Mouse (Mus musculus) E14TG2a.4 (cell line): ENCODE measurements at regions not wholly inside any gene's neighbourhood (a gene's known extent, or its start where the extent isn't known, plus 50 kb on each side); places are given as distances from the start of the nearest gene placed in this dataset.
A peak's percentile ranks its signal among the peaks of the same experiment; 100 is the strongest.
"Not testable (repeated sequence)": the region's sequence is repeated elsewhere in the genome, so short reads cannot be mapped to it uniquely, and the experiment has no call there.

Experiments used
- H3K27me3 ChIP-seq: 2 replicates; pipeline ENCODE4 v1.6.1; 2014; ENCODE audit warnings: low read length, control low read depth; ENCODE audit not compliant: insufficient read depth
- H3K36me3 ChIP-seq: 2 replicates; pipeline ENCODE4 v1.6.1; 2014; ENCODE audit warnings: low read length, control low read depth; ENCODE audit not compliant: insufficient read depth
- H3K4me1 ChIP-seq: replicated peaks from 2 replicates; pipeline ENCODE4 v1.6.1; 2014; ENCODE audit warnings: low read depth, low read length, control low read depth
- H3K4me3 ChIP-seq: replicated peaks from 2 replicates; pipeline ENCODE4 v1.5.1; 2014; ENCODE audit warnings: mild to moderate bottlenecking, low read length
- H3K9me3 ChIP-seq: 2 replicates; pipeline ENCODE4 v1.6.1; 2014; ENCODE audit warnings: low read length, control low read depth
- CTCF ChIP-seq: conservative IDR thresholded peaks from 2 replicates; pipeline ENCODE4 v1.5.1; 2014; ENCODE audit warnings: low read length
- NANOG ChIP-seq: IDR thresholded peaks from 2 replicates; pipeline ENCODE4 v1.6.1; 2014; ENCODE audit warnings: borderline replicate concordance, low read length, mixed read lengths
- POU5F1 ChIP-seq: IDR thresholded peaks from 2 replicates; pipeline ENCODE4 v1.6.1; 2014; ENCODE audit warnings: low read length, borderline replicate concordance

DNA sequence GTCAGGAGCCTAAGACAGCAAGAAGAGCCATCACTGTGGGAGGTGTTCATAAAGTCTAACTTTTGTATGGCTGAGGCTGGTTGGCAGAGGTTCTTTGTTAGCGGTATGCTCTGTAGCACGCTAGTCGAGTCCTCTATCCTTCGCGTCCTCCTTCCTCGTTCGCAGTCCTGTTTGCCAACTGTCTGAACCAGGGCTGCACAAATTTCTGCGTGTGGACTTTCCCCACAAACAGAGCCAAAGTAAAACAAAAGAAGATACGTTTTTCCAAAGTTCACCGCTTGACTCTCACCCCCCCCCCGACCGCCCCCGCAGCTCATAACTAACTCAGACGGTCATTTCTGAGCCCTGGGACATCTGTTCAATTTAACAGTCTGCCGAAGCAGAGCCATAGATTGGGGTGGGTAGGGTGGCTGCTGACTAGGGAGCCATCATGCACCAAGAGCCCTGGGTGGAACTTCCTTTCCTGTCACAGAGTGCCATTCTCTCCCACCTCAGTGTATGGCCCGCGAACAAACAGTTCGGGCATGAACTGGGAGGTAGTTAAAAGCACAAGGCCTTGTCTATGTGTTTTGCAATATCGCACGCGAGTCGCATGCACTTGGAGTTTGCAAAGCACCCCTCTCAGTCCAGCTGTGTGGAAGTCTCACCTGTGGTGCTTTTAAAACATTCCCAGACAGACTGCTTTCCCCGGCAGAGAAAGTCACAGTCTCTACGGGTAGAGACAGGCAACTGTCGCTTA, 63.0 kb upstream of the Map3k1 start:
- Histone ChIP-seq H3K36me3 (no peaks in the 10 kb centered on the region), H3K9me3 (no peaks in the 10 kb centered on the region), H3K27me3 (peaks cover 23% of the 10 kb centered on the region), H3K4me3 (peak overlapping the region; percentile 43), H3K4me1 (peaks cover 28% of the 10 kb centered on the region)
- no peak for TF ChIP-seq CTCF
- no peak for TF ChIP-seq POU5F1
- TF ChIP-seq NANOG: no peak

- Histone ChIP-seq H3K4me3 (no peak overlapping the region), H3K36me3 (no peaks in the 10 kb centered on the region), H3K27me3 (peaks cover 23% of the 10 kb centered on the region), H3K9me3 (no peaks in the 10 kb centered on the region), H3K4me1 (peaks cover 26% of the 10 kb centered on the region)
- TF ChIP-seq POU5F1 (no peak), CTCF (no peak), NANOG (no peak)
Measured at GRCm38 (mm10) chr13:111874330-111874729, 65.5 kb upstream of the Map3k1 start.

- Histone ChIP-seq H3K9me3 (no peaks in the 10 kb centered on the region), H3K4me1 (peaks cover 10% of the 10 kb centered on the region; the same call in 1 of the 2 replicates), H3K4me3 (no peak overlapping the region), H3K36me3 (no peaks in the 10 kb centered on the region), H3K27me3 (peaks cover 24% of the 10 kb centered on the region)
- TF ChIP-seq POU5F1 (no peak), NANOG (no peak), CTCF (no peak)
Measured at GRCm38 (mm10) chr13:111876404-111876803, 67.6 kb upstream of the Map3k1 start.

DNA sequence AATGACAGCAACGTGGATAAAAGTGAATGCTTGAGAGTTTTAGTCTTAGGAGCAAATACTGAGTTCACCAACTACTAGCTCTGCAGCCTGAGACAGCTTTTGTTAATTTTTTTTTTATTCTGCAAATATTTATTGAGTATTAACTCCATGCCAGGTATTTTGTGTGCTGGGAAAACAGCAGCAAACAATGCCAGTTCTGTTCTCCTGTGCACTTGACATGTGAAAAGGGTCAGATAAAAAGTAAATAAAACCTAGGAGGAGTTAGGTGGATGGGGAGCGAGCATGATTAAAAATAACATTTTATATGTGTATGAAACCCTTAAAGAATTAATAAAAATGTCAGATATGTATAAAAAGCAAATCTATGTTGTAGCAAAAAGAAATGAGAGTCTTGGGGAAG, 68.1 kb upstream of the Map3k1 start:
- Histone ChIP-seq H3K36me3 (no peaks in the 10 kb centered on the region), H3K27me3 (peaks cover 20% of the 10 kb centered on the region), H3K4me1 (peaks cover 5% of the 10 kb centered on the region; the same call in 1 of the 2 replicates), H3K9me3 (no peaks in the 10 kb centered on the region), H3K4me3 (no peak overlapping the region)
- TF ChIP-seq NANOG: no peak
- no peak for TF ChIP-seq CTCF
- no peak for TF ChIP-seq POU5F1

- not testable (repeated sequence) for H3K4me3 ChIP-seq, H3K9me3 ChIP-seq, H3K4me1 ChIP-seq, H3K27me3 ChIP-seq, H3K36me3 ChIP-seq
Measured at GRCm38 (mm10) chr13:111883768-111884566, 75.2 kb upstream of the Map3k1 start.

DNA sequence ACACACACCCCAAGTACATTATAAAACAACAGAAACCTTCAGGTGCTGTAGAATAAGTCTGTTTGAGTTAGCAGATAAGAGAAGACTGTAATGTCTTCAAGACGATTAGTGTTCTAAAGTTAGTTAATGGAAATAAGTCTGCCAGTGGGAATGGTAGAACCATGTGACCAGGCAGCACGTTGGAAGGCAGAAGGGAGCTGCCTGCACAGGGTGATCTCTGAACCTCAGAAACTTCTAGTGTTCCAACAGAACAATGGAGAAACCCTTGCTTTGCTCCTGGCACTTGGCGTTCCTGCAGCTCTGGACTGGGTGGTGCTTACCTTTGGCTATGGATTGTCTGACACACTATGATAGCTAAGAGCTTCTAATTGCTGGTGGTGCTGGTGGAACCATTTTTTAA, 82.0 kb upstream of the Map3k1 start:
- TF ChIP-seq POU5F1 (no peak), CTCF (no peak), NANOG (no peak)

GRCm38 (mm10) chr13:111892141-111892540, 83.3 kb upstream of the Map3k1 start:
- Histone ChIP-seq H3K36me3 (no peaks in the 10 kb centered on the region), H3K9me3 (no peaks in the 10 kb centered on the region), H3K4me3 (no peak overlapping the region), H3K27me3 (no peaks in the 10 kb centered on the region), H3K4me1 (peaks cover 27% of the 10 kb centered on the region)
- TF ChIP-seq CTCF (no peak), POU5F1 (no peak), NANOG (no peak)

More for the DNA sequence above, 82.0 kb upstream of the Map3k1 start:
- Histone ChIP-seq H3K4me3 (no peak overlapping the region), H3K36me3 (no peaks in the 10 kb centered on the region), H3K9me3 (no peaks in the 10 kb centered on the region), H3K27me3 (no peaks in the 10 kb centered on the region), H3K4me1 (peaks cover 21% of the 10 kb centered on the region)

DNA sequence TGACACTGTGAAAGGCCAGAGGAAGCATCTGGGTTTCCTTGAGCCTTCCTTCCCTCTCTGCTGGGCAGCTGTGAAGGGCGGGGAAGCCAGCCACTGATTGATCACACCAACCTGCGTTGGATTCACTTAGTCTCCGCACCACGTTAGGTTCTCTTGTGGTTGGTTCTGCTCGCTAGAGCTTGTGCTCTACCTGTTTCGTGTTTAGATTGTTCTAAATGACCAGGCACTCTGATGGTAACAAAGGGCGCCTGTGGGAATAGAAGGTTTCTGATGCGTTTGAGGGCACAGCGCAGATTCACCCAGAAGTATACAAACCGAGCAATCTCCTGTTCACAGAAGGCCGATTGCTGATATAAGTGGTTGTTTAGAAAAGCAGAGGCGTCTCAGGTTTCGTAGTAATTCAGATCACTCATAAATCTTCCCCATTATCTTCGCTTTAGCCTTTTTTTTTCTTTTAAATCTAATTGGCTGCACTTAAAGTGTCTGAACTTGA, 84.5 kb upstream of the Map3k1 start:
- Histone ChIP-seq H3K36me3 (no peaks in the 10 kb centered on the region), H3K4me1 (peaks cover 27% of the 10 kb centered on the region), H3K4me3 (no peak overlapping the region), H3K27me3 (no peaks in the 10 kb centered on the region), H3K9me3 (no peaks in the 10 kb centered on the region)
- no peak for TF ChIP-seq POU5F1
- TF ChIP-seq NANOG: no peak
- no peak for TF ChIP-seq CTCF
